Mouse (Mus musculus): Measurements from ENCODE around the gene Itk. TPM values are rescaled to one million over a fixed set of nuclear protein-coding genes. Genes with fewer than 3 reads are reported as not detected.

The Itk gene
- polyA plus RNA-seq, 1 experiment from 2014 or later, result not detected

GRCm38 (mm10) chr11:46347756-46348155, 41.6 kb downstream of the Itk start:
- Histone ChIP-seq H3K27me3 (replicated peaks) (no peaks in the 10 kb centered on the region), H3K4me2 (no peak overlapping the region), H3K9ac (no peak overlapping the region), H3K36me3 (no peaks in the 10 kb centered on the region), H3K9me3 (replicated peaks) (no peaks in the 10 kb centered on the region), H3K4me3 (no peak overlapping the region), H3K27ac (no peak overlapping the region), H3K4me1 (no peaks in the 10 kb centered on the region)
- WGBS (ENCODE audit: insufficient replicate concordance), result 69% methylated on average over 5 of the region's 5 CpGs
- ATAC-seq, result no peak

- Histone ChIP-seq H3K9ac (no peak overlapping the region), H3K27me3 (replicated peaks) (no peaks in the 10 kb centered on the region), H3K9me3 (replicated peaks) (no peaks in the 10 kb centered on the region), H3K4me2 (no peak overlapping the region), H3K4me1 (no peaks in the 10 kb centered on the region), H3K4me3 (no peak overlapping the region), H3K27ac (no peak overlapping the region), H3K36me3 (no peaks in the 10 kb centered on the region)
- 21% methylated on average over 5 of the region's 5 CpGs for WGBS (ENCODE audit: insufficient replicate concordance)
- ATAC-seq, result no peak
Measured at GRCm38 (mm10) chr11:46343886-46344546, 45.3 kb downstream of the Itk start.

GRCm38 (mm10) chr11:46341960-46342359, 47.4 kb downstream of the Itk start:
- Histone ChIP-seq H3K4me2 (no peak overlapping the region), H3K27ac (no peak overlapping the region), H3K36me3 (no peaks in the 10 kb centered on the region), H3K9ac (no peak overlapping the region), H3K27me3 (replicated peaks) (no peaks in the 10 kb centered on the region), H3K4me3 (no peak overlapping the region), H3K4me1 (no peaks in the 10 kb centered on the region), H3K9me3 (replicated peaks) (no peaks in the 10 kb centered on the region)
- no peak for ATAC-seq
- 67% methylated on average over 4 of the region's 4 CpGs for WGBS (ENCODE audit: insufficient replicate concordance)

GRCm38 (mm10) chr11:46336020-46336419, 53.3 kb downstream of the Itk start:
- H3K9me3 ChIP-seq (replicated peaks), result no peaks in the 10 kb centered on the region
- no peaks in the 10 kb centered on the region for H3K4me1 ChIP-seq
- 63% methylated on average over 5 of the region's 5 CpGs for WGBS (ENCODE audit: insufficient replicate concordance)
- H3K4me3 ChIP-seq, result no peak overlapping the region
- no peaks in the 10 kb centered on the region for H3K27me3 ChIP-seq (replicated peaks)
- no peak overlapping the region for H3K4me2 ChIP-seq
- no peak overlapping the region for H3K27ac ChIP-seq
- H3K9ac ChIP-seq, result no peak overlapping the region
- H3K36me3 ChIP-seq, result no peaks in the 10 kb centered on the region
- ATAC-seq, result no peak

- Histone ChIP-seq H3K9ac (no peak overlapping the region), H3K4me3 (no peak overlapping the region), H3K9me3 (replicated peaks) (no peaks in the 10 kb centered on the region), H3K27ac (no peak overlapping the region), H3K4me2 (no peak overlapping the region), H3K36me3 (no peaks in the 10 kb centered on the region), H3K27me3 (replicated peaks) (no peaks in the 10 kb centered on the region), H3K4me1 (no peaks in the 10 kb centered on the region)
- ATAC-seq, result no peak
- 83% methylated on average over 8 of the region's 8 CpGs for WGBS (ENCODE audit: insufficient replicate concordance)
Measured at GRCm38 (mm10) chr11:46332217-46332616, 57.1 kb downstream of the Itk start.

- Histone ChIP-seq H3K4me3 (no peak overlapping the region), H3K9ac (no peak overlapping the region), H3K4me1 (no peaks in the 10 kb centered on the region), H3K36me3 (no peaks in the 10 kb centered on the region), H3K9me3 (replicated peaks) (no peaks in the 10 kb centered on the region), H3K27me3 (replicated peaks) (no peaks in the 10 kb centered on the region), H3K27ac (no peak overlapping the region), H3K4me2 (no peak overlapping the region)
- ATAC-seq, result no peak
- 67% methylated on average over 16 of the region's 16 CpGs for WGBS (ENCODE audit: insufficient replicate concordance)
Measured at GRCm38 (mm10) chr11:46326271-46327015, 62.9 kb downstream of the Itk start.

GRCm38 (mm10) chr11:46321559-46321958, 67.8 kb downstream of the Itk start:
- Histone ChIP-seq H3K9ac (no peak overlapping the region), H3K27ac (no peak overlapping the region), H3K9me3 (replicated peaks) (no peaks in the 10 kb centered on the region), H3K4me1 (no peaks in the 10 kb centered on the region), H3K36me3 (no peaks in the 10 kb centered on the region), H3K4me3 (no peak overlapping the region), H3K27me3 (replicated peaks) (no peaks in the 10 kb centered on the region), H3K4me2 (no peak overlapping the region)
- WGBS (ENCODE audit: insufficient replicate concordance), result 66% methylated on average over 7 of the region's 7 CpGs
- no peak for ATAC-seq

- Histone ChIP-seq H3K4me2 (no peak overlapping the region), H3K4me3 (no peak overlapping the region), H3K9me3 (replicated peaks) (no peaks in the 10 kb centered on the region), H3K27ac (no peak overlapping the region), H3K4me1 (peaks cover 22% of the 10 kb centered on the region), H3K36me3 (no peaks in the 10 kb centered on the region), H3K27me3 (replicated peaks) (peaks cover 23% of the 10 kb centered on the region), H3K9ac (no peak overlapping the region)
- WGBS (ENCODE audit: insufficient replicate concordance), result 32% methylated on average over 7 of the region's 7 CpGs
- ATAC-seq, result no peak
Measured at GRCm38 (mm10) chr11:46314534-46314933, 74.8 kb downstream of the Itk start.

GRCm38 (mm10) chr11:46313851-46314250, 75.5 kb downstream of the Itk start:
- Histone ChIP-seq H3K9me3 (replicated peaks) (no peaks in the 10 kb centered on the region), H3K4me3 (no peak overlapping the region), H3K9ac (no peak overlapping the region), H3K36me3 (no peaks in the 10 kb centered on the region), H3K4me2 (no peak overlapping the region), H3K27me3 (replicated peaks) (peaks cover 23% of the 10 kb centered on the region), H3K27ac (no peak overlapping the region), H3K4me1 (peaks cover 22% of the 10 kb centered on the region)
- ATAC-seq, result no peak
- 52% methylated on average over 6 of the region's 6 CpGs for WGBS (ENCODE audit: insufficient replicate concordance)

GRCm38 (mm10) chr11:46312523-46313035, 76.7 kb downstream of the Itk start, which contains the start of gene Cyfip2:
Cyfip2 (minus strand) TSS chr11:46312859.
- Histone ChIP-seq H3K4me3 (peak within 1 kb of the TSS; percentile 63), H3K36me3 (no peaks in the 10 kb centered on the region), H3K9ac (peak within 1 kb of the TSS; percentile 60), H3K27ac (no peak within 1 kb of the TSS), H3K4me2 (peak within 1 kb of the TSS; percentile 97), H3K27me3 (replicated peaks) (peaks cover 23% of the 10 kb centered on the region), H3K4me1 (peaks cover 22% of the 10 kb centered on the region), H3K9me3 (replicated peaks) (no peaks in the 10 kb centered on the region)
- ATAC-seq, result 0 out of 2 replicates have a peak, but pooled peaks have one; percentile 1
- 11% methylated on average over 14 of the region's 14 CpGs for WGBS (ENCODE audit: insufficient replicate concordance)

GRCm38 (mm10) chr11:46311703-46312522, 77.4 kb downstream of the Itk start:
- Histone ChIP-seq H3K9me3 (replicated peaks) (no peaks in the 10 kb centered on the region), H3K36me3 (no peaks in the 10 kb centered on the region), H3K4me1 (peaks cover 22% of the 10 kb centered on the region), H3K4me3 (peak overlapping the region; percentile 63), H3K4me2 (peak overlapping the region; percentile 97), H3K9ac (peak overlapping the region; percentile 60), H3K27me3 (replicated peaks) (peaks cover 23% of the 10 kb centered on the region), H3K27ac (no peak overlapping the region)
- ATAC-seq, result peak; percentile 79
- 1% methylated on average over 62 of the region's 71 CpGs for WGBS (ENCODE audit: insufficient replicate concordance)

Measured in liver, embryonic 12.5 days (tissue).